12 mouse cellular contexts compared by ENCODE assay signal in the genomic region with DNA sequence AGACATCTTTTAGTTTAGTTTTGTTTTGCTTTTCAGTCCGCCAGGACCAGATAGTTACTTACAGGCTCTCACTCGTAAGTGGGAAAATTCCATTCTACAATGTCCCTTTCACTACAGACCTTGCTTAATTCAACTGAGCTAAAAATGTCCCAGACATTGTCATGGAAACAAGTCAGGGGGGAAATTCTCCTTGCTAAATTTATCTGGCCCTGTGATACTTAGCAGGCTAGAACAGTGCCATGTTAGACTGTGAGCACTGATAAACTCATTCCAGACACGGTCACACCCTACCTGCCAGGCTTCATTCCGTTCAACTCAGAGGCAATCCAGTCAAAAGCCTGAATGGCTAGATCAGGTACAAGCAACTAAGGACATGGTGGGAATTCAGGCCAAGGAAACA.
DNase-seq lines count a peak whose midpoint lies in the region; TF ChIP-seq lines count a peak whose summit lies in the region.
"Had no signal": no experiment of that assay in that cellular context is flagged by ENCODE, and none has a peak within 500 bp of the region (broad histone marks: within the 10 kb centered on the region; RNA-seq: fewer than 3 reads in every experiment).

No protein-coding gene starts in this region.

- peak overlapping the region; percentile 56 for H3K27ac ChIP-seq in layer of hippocampus, adult 2 months

- TF ChIP-seq CTCF in layer of hippocampus, adult 2 months (conservative IDR thresholded peaks at IDR 0.05), result no peak

- peak; percentile 35 for DNase-seq in adrenal gland, adult 2 months
- DNase-seq in adrenal gland, postnatal 14 days, result no peak
- peak in 1 of 2 experiments; percentile 36 for DNase-seq in layer of hippocampus, adult 2 months (ENCODE audit: low spot score in 2 of 2)
- DNase-seq in layer of hippocampus, postnatal 25 days (ENCODE audit: extremely low spot score in 1 of 2, low spot score in 1 of 2), result no peak
- DNase-seq in urinary bladder, postnatal 14 days (ENCODE audit: low spot score), result peak; percentile 32
- DNase-seq in urinary bladder, adult 2 months (ENCODE audit: low spot score), result no peak
- no peak for DNase-seq in natural killer cell, adult 2 months (ENCODE audit: low spot score in 2 of 2)
- no peak for DNase-seq in MN1 (ENCODE audit: low spot score)
- DNase-seq: gastrocnemius, postnatal 36 days; liver; retina, postnatal 1 day had no signal

- peak overlapping the region; percentile 3; the same call in 1 of the 2 replicates for H3K4me3 ChIP-seq in layer of hippocampus, adult 2 months
- H3K4me3 ChIP-seq: myocyte had no signal

Comparison
In these comparisons a context has a peak if more than half of its experiments do, and no peak if none do; other contexts are left out.
1. DNase-seq: peak in adrenal gland, adult 2 months (single experiment) and urinary bladder, postnatal 14 days (single experiment); none in adrenal gland, postnatal 14 days (single experiment), layer of hippocampus, postnatal 25 days (0 of 2), urinary bladder, adult 2 months (single experiment), natural killer cell, adult 2 months (0 of 2) and MN1 (single experiment).